Mouse (Mus musculus) heart, adult 2 months (tissue): ENCODE results near the gene Tomm22. TPM values are rescaled to one million over a fixed set of nuclear protein-coding genes. Genes with fewer than 3 reads are reported as not detected.
A peak's percentile ranks its signal among the peaks of the same experiment; 100 is the strongest.

Experiments
- DNase-seq, 2 experiments: peaks; one replicate each; pipeline ENCODE4 v3.0.0; 2021
- H3K27ac ChIP-seq: fragments of 200-600 bp; 2 replicates; pipeline ENCODE4 v1.8.1; 2022
- H3K27me3 ChIP-seq: fragments of 200-500 bp; 2 replicates; pipeline ENCODE4 v1.6.1; 2012; ENCODE audit warnings: mild to moderate bottlenecking, low read length, inconsistent platforms, mixed read lengths; ENCODE audit not compliant: control insufficient read depth, insufficient read depth
- H3K36me3 ChIP-seq: fragments of 200-500 bp; 2 replicates; pipeline ENCODE4 v1.6.1; 2012; ENCODE audit warnings: low read length, inconsistent platforms; ENCODE audit not compliant: control insufficient read depth, insufficient read depth
- H3K4me1 ChIP-seq: fragments of 200-500 bp; 2 replicates; pipeline ENCODE4 v1.6.1; 2011; ENCODE audit warnings: low read length; ENCODE audit not compliant: control insufficient read depth, insufficient read depth
- H3K4me3 ChIP-seq: fragments of 200-600 bp; 2 replicates; pipeline ENCODE4 v1.8.1; 2022
- H3K79me2 ChIP-seq: fragments of 200-500 bp; replicated peaks from 2 replicates; pipeline ENCODE4 v1.6.1; 2012; ENCODE audit warnings: mild to moderate bottlenecking, inconsistent platforms, low read length, moderate library complexity, mixed read lengths; ENCODE audit not compliant: control insufficient read depth, insufficient read depth
- H3K9ac ChIP-seq: fragments of 200-500 bp; 2 replicates; pipeline ENCODE4 v1.6.1; 2012; ENCODE audit warnings: low read depth, mild to moderate bottlenecking, control low read depth, inconsistent platforms, low read length, mixed read lengths
- CTCF ChIP-seq: fragments of 200-600 bp; IDR thresholded peaks from 2 replicates; pipeline ENCODE4 v1.8.1; 2022; ENCODE audit warnings: antibody characterized with exemption, mild to moderate bottlenecking, moderate library complexity
- EP300 ChIP-seq: fragments of 200-500 bp; IDR thresholded peaks from 2 replicates; pipeline ENCODE4 v1.6.1; 2011; ENCODE audit warnings: low read depth, low read length, control low read depth; ENCODE audit not compliant: insufficient read depth
- POLR2A ChIP-seq: fragments of 200-500 bp; IDR thresholded peaks from 2 replicates; pipeline ENCODE4 v1.6.1; 2011; ENCODE audit warnings: mild to moderate bottlenecking, low read depth, low read length, control low read depth; ENCODE audit not compliant: insufficient read depth
- WGBS: fragments of 180-500 bp; shearing (Covaris S2); methylation state at CpG from one replicate; pipeline ENCODE4 v1.1.7; 2018; 5-methylcytosine and 5-hydroxymethylcytosine counted together
- intact Hi-C: fragments of 180-260 bp; cut with DNase I; formaldehyde crosslinking; loops from one replicate; pipeline ENCODE4 v1.15.1; 2025
- polyA plus RNA-seq: library from polyadenylated mRNA; depleted of rRNA; stranded (reverse); fragments of >200 nt; gene quantifications from 2 replicates; pipeline ENCODE4 v1.2.3, GENCODE M21; 2012
- total RNA-seq, 2 experiments: library from RNA; stranded (reverse); gene quantifications; 2 replicates each; pipeline ENCODE4 v1.2.3; 2021

Gene Tomm22
- total and polyA plus RNA-seq, 3 experiments, result 57.8 to 109 (median 99.8) TPM

- 94% methylated on average over 2 of the region's 2 CpGs for WGBS
- intact Hi-C loops, result no loop called here
Observed at GRCm38 (mm10) chr15:79696508-79696907, 25.8 kb downstream of the Tomm22 start.

GRCm38 (mm10) chr15:79697011-79697410 is 26.4 kb downstream of the Tomm22 start:
- WGBS, result 94% methylated on average over 6 of the region's 6 CpGs
- H3K79me2 ChIP-seq, result peaks cover 8% of the 10 kb centered on the region

More at GRCm38 (mm10) chr15:79696508-79696907, 25.8 kb downstream of the Tomm22 start:
- H3K27ac ChIP-seq, result no peak overlapping the region
- peaks cover 8% of the 10 kb centered on the region for H3K79me2 ChIP-seq
- no peaks in the 10 kb centered on the region for H3K36me3 ChIP-seq
- H3K9ac ChIP-seq, result no peak overlapping the region
- H3K4me3 ChIP-seq, result no peak overlapping the region
- TF ChIP-seq POLR2A, result no peak
- no peak for TF ChIP-seq EP300
- TF ChIP-seq CTCF, result no peak
- H3K4me1 ChIP-seq, result peaks cover 6% of the 10 kb centered on the region
- no peak for DNase-seq
- H3K27me3 ChIP-seq, result no peaks in the 10 kb centered on the region

GRCm38 (mm10) chr15:79697558-79698187 is 27.0 kb downstream of the Tomm22 start:
- no peaks in the 10 kb centered on the region for H3K27me3 ChIP-seq
- peaks cover 3% of the 10 kb centered on the region for H3K4me1 ChIP-seq
- TF ChIP-seq EP300 (no peak), CTCF (no peak), POLR2A (no peak)
- no peak for DNase-seq
- intact Hi-C loops, result no loop called here
- H3K79me2 ChIP-seq, result peaks cover 8% of the 10 kb centered on the region
- H3K36me3 ChIP-seq, result no peaks in the 10 kb centered on the region
- no peak overlapping the region for H3K27ac ChIP-seq
- no peak overlapping the region for H3K9ac ChIP-seq
- 82% methylated on average over 9 of the region's 9 CpGs for WGBS
- H3K4me3 ChIP-seq, result no peak overlapping the region

More at GRCm38 (mm10) chr15:79697011-79697410, 26.4 kb downstream of the Tomm22 start:
- Histone ChIP-seq H3K4me3 (no peak overlapping the region), H3K9ac (no peak overlapping the region), H3K4me1 (peaks cover 3% of the 10 kb centered on the region), H3K27me3 (no peaks in the 10 kb centered on the region), H3K27ac (no peak overlapping the region), H3K36me3 (no peaks in the 10 kb centered on the region)
- DNase-seq, result no peak
- no peak for TF ChIP-seq POLR2A
- TF ChIP-seq EP300, result no peak
- TF ChIP-seq CTCF, result no peak
- intact Hi-C loops, result no loop called here

GRCm38 (mm10) chr15:79706603-79707214 is 36.0 kb downstream of the Tomm22 start:
- Histone ChIP-seq H3K4me3 (no peak overlapping the region), H3K4me1 (no peaks in the 10 kb centered on the region), H3K9ac (no peak overlapping the region), H3K27ac (no peak overlapping the region), H3K36me3 (no peaks in the 10 kb centered on the region), H3K79me2 (no peaks in the 10 kb centered on the region), H3K27me3 (no peaks in the 10 kb centered on the region)
- intact Hi-C loops, result no loop called here
- no peak for DNase-seq
- no peak for TF ChIP-seq EP300
- TF ChIP-seq CTCF, result no peak
- TF ChIP-seq POLR2A, result no peak
- 64% methylated on average over 17 of the region's 17 CpGs for WGBS

- H3K36me3 ChIP-seq, result no peaks in the 10 kb centered on the region
- no peak for TF ChIP-seq EP300
- 0 out of 2 replicates have a peak, but pooled peaks have one; percentile 5 for TF ChIP-seq CTCF
- no peak for DNase-seq
- H3K79me2 ChIP-seq, result no peaks in the 10 kb centered on the region
- H3K4me3 ChIP-seq, result no peak overlapping the region
- no peaks in the 10 kb centered on the region for H3K4me1 ChIP-seq
- 94% methylated on average over 5 of the region's 5 CpGs for WGBS
- intact Hi-C loops, result no loop called here
- H3K9ac ChIP-seq, result no peak overlapping the region
- no peak overlapping the region for H3K27ac ChIP-seq
- no peaks in the 10 kb centered on the region for H3K27me3 ChIP-seq
Observed at GRCm38 (mm10) chr15:79708229-79708822, 37.7 kb downstream of the Tomm22 start.

- WGBS, result 96% methylated on average over 7 of the region's 7 CpGs
- no peak for DNase-seq
- Histone ChIP-seq H3K79me2 (no peaks in the 10 kb centered on the region), H3K27me3 (no peaks in the 10 kb centered on the region), H3K36me3 (no peaks in the 10 kb centered on the region), H3K27ac (no peak overlapping the region), H3K9ac (no peak overlapping the region), H3K4me3 (no peak overlapping the region), H3K4me1 (no peaks in the 10 kb centered on the region)
- TF ChIP-seq CTCF, result no peak
- TF ChIP-seq EP300, result no peak
- intact Hi-C loops, result no loop called here
Observed at GRCm38 (mm10) chr15:79715646-79716045, 45.0 kb downstream of the Tomm22 start.
